Mouse (Mus musculus): Measurements from ENCODE around the gene Drg2. TPM values are rescaled to one million over a fixed set of nuclear protein-coding genes. Genes with fewer than 3 reads are reported as not detected.

Gene Drg2
- total RNA-seq (2023) = 10 to 100 TPM; 60.2 to 78.1 TPM

DNA sequence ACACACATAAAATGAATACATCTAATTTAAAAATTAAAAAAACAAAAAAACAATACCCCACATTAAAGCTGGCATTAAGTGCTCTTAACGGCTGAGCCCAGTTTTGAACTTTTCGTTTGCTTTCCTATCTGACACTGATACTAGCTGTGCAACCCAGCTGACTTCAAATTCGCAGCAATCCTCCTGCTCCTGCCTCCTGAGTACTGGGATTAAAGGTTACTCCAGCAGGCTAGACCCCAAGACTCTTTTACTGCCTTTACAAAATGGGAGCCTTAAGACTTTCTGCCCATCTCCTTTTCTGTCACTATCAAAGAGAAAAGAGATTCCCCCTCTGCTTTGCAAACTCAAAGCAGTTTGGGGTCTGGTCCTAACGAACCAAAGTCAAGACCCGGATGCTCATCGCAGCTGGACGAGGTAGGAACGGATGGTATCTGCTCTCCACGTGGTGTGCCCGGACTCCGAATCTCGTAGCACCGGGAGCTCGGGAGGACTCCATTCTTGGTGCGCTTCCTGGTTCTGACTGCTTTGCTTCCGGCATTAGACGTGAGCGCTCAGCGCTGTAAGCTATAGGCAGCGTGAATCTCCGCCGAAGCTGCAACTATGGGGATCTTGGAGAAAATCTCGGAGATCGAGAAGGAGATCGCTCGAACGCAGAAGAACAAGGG is at the start of gene Drg2:
Drg2 (plus strand) TSS at position 512 of the 665 bp plus-strand sequence.

DNA sequence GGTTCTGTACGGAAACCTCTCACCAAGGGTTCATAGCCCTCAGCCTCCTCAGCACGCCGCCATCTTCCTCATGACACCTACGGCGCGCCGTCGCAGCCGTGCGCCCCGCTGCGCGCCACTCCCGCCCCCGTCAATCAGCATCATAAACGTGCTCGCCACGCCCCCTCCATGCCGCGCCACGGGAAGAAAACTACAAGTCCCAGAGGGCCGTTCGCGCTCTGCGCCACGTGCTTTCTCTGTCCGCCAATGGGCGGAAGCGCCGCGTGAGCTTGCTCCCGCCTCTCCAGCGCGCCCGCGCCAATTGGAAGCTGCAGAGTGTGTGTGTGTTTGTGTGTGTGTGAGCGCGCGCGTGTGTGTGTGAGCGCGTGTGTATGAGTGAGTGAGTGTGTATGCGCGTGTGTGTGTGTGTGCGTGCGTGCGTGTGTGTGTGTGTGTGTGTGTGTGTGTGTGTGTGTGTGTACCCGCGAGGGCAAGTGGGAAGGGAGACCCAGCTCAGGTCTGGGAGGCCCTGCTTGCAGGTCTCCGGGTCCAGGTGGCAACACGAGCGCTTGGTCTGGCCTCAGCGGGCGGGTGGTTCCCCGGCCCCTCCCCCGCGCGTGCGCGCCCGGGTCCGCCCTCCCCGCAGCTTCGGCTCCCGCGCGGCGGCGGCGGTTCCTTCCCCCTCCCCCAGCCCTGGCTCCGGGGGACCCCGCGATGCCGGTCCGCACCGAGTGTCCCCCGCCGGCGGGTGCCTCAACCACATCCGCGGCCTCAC is 37.3 kb upstream of the Drg2 start, which contains the start of gene Gid4:
Gid4 (plus strand) TSS at position 183 of the 754 bp plus-strand sequence.

DNA sequence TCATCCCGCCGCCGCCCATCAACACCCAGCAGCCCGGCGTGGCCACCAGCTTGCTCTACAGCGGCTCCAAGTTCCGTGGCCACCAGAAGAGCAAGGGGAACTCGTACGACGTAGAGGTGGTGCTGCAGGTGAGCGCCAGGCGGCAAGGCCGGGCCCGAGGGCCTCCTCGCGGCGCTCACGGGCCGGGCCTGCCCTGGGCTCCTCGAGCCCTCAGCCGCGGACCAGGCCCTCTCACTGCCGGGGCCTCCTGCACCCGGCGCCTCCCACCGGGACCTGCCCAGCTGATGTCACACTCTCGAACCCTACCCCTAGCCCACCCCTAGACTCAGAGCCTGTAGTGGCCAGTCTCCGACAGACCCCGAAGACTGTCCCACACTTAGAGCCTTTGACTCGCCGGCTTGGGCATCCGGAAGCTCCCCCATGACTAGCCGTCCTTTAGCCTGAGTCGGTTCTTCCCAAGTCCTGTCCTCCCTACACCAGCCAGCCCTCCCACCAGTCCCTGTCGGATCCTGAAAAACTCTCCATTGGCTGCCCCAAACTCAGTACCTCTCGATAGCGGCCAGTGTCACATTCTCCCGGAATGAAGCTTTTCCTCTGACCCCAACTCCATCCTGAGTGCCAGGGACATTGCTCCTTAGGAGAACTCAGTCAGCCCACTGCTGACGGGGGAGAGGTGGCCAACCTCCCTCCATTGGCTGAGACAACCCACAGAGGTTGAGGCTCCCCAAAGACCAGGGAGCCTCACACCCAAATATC is 36.5 kb upstream of the Drg2 start, which contains the start of gene Atpaf2:
Atpaf2 (minus strand) TSS at position 741 of the 756 bp plus-strand sequence.

DNA sequence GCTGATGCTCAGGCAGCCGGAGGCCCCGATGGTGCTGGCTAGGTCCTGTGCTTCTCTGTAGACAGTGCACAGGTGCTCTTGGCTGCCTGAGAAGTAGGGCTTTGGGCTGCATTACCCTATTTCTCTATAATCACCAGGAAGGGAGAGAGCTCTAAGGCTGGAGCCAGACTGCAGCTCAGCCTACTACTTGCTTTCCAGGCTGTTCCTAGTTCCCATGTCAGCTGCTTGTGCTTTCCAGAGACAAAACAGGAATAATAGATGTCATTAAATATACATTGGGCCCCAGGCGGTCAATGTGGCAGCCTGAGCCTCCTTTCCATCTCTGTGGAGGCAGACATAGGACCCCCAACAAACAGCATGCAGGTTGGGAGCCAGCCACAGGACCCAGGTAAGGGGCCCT is 14.6 kb downstream of the Drg2 start, which contains the start of gene Myo15:
Myo15 (plus strand) TSS at position 301 of the 400 bp plus-strand sequence.

Other genes with a start within 250 kb of the Drg2 start
- gene Srebf1, start 232.0 kb upstream of the Drg2 start, total RNA-seq (2023) = 100 to 1,000 TPM; 148 to 151 TPM
- gene Tom1l2, start 101.7 kb upstream of the Drg2 start, total RNA-seq (2023) = 10 to 100 TPM; 32.2 to 36.6 TPM
- 1 to 10 TPM in 1 of 2 experiments, under 1 TPM in 1; 0.24 to 1.0 TPM for gene Drc3, start 101.3 kb upstream of the Drg2 start, total RNA-seq (2023)
- 10 to 100 TPM; 25.0 to 25.7 TPM for gene Gid4, start 37.4 kb upstream of the Drg2 start, total RNA-seq (2023)
- gene Atpaf2, start 36.1 kb upstream of the Drg2 start, total RNA-seq (2023) = 10 to 100 TPM; 24.8 to 34.1 TPM
- 1 to 10 TPM; 1.5 to 1.7 TPM for gene Myo15, start 14.7 kb downstream of the Drg2 start, total RNA-seq (2023)
- gene Alkbh5, start 81.8 kb downstream of the Drg2 start, total RNA-seq (2023) = 10 to 100 TPM; 69.8 to 78.6 TPM
- 10 to 100 TPM; 38.2 to 41.0 TPM for gene Llgl1, start 245.1 kb downstream of the Drg2 start, total RNA-seq (2023)

Data from T-cell, adult 66 days (primary cell).